Mouse (Mus musculus) spleen, embryonic (tissue): ENCODE measurements around the gene Trim62.

Source experiments
- CTCF ChIA-PET: fragments of 350-600 bp; sonication (Branson Sonifier 250); formaldehyde crosslinking; loops from one replicate; lab custom pipeline; 2022; lab: Charles Lee

Trim62 gene

GRCm38 (mm10) chr4:128885540-128885939 lies 2.2 kb downstream of the Trim62 start:
- CTCF ChIA-PET: no interaction called here

GRCm38 (mm10) chr4:128886571-128886970 lies 3.2 kb downstream of the Trim62 start:
- CTCF ChIA-PET: no interaction called here

- CTCF ChIA-PET: no interaction called here
Measured at GRCm38 (mm10) chr4:128887026-128887425, 3.6 kb downstream of the Trim62 start.

GRCm38 (mm10) chr4:128887641-128888091 lies 4.3 kb downstream of the Trim62 start:
- CTCF ChIA-PET: interaction anchor here (0.7 kb wide), 1 partner anchor 74 kb away, joined by 3 read pairs; no protein-coding TSS in a partner anchor

GRCm38 (mm10) chr4:128888436-128888990 lies 5.1 kb downstream of the Trim62 start:
- CTCF ChIA-PET: no interaction called here

- CTCF ChIA-PET: no interaction called here
Measured at GRCm38 (mm10) chr4:128889752-128890630, 6.6 kb downstream of the Trim62 start.

GRCm38 (mm10) chr4:128891157-128891556 lies 7.8 kb downstream of the Trim62 start:
- CTCF ChIA-PET: no interaction called here

GRCm38 (mm10) chr4:128891746-128892145 lies 8.4 kb downstream of the Trim62 start:
- CTCF ChIA-PET: no interaction called here

GRCm38 (mm10) chr4:128892188-128892587 lies 8.8 kb downstream of the Trim62 start:
- CTCF ChIA-PET: interaction anchor here (0.5 kb wide), 1 partner anchor 202 kb away, joined by 3 read pairs; no protein-coding TSS in a partner anchor

- CTCF ChIA-PET: no interaction called here
Measured at GRCm38 (mm10) chr4:128894112-128894511, 10.7 kb downstream of the Trim62 start.

GRCm38 (mm10) chr4:128895841-128896240 lies 12.5 kb downstream of the Trim62 start:
- CTCF ChIA-PET: no interaction called here

- CTCF ChIA-PET: no interaction called here
Measured at GRCm38 (mm10) chr4:128896667-128897066, 13.3 kb downstream of the Trim62 start.

GRCm38 (mm10) chr4:128897911-128898421 lies 14.6 kb downstream of the Trim62 start:
- CTCF ChIA-PET: no interaction called here

- CTCF ChIA-PET: no interaction called here
Measured at GRCm38 (mm10) chr4:128899332-128899731, 16.0 kb downstream of the Trim62 start.

- CTCF ChIA-PET: no interaction called here
Measured at GRCm38 (mm10) chr4:128900484-128900883, 17.1 kb downstream of the Trim62 start.

- CTCF ChIA-PET: no interaction called here
Measured at GRCm38 (mm10) chr4:128902390-128902789, 19.0 kb downstream of the Trim62 start.

GRCm38 (mm10) chr4:128904035-128904800 lies 20.8 kb downstream of the Trim62 start:
- CTCF ChIA-PET: no interaction called here

- CTCF ChIA-PET: no interaction called here
Measured at GRCm38 (mm10) chr4:128905251-128905650, 21.9 kb downstream of the Trim62 start.

GRCm38 (mm10) chr4:128906757-128907156 lies 23.4 kb downstream of the Trim62 start:
- CTCF ChIA-PET: interaction anchor here (1.1 kb wide), 1 partner anchor 179 kb away, joined by 3 read pairs; no protein-coding TSS in a partner anchor

- CTCF ChIA-PET: interaction anchor here (1.1 kb wide), 1 partner anchor 178 kb away, joined by 3 read pairs; no protein-coding TSS in a partner anchor
Measured at GRCm38 (mm10) chr4:128907238-128907968, 24.0 kb downstream of the Trim62 start.
